Mouse (Mus musculus): ENCODE results near the gene Pdzd7. TPM values are rescaled to one million over a fixed set of nuclear protein-coding genes. Genes with fewer than 3 reads are reported as not detected.

Pdzd7 gene
- total and polyA plus RNA-seq, 3 experiments, result 0.17 to 0.20 TPM; not detected in 1

GRCm38 (mm10) chr19:45026958-45027670 is 18.4 kb downstream of the Pdzd7 start:
- H3K9ac ChIP-seq (ENCODE audit: insufficient read depth, low read depth), result no peak overlapping the region
- in situ Hi-C loops (cut with MboI; ENCODE audit: low pct_ligation_motif_present, low pct_unique_long_range_greater_than_20kb, low sequenced_read_pairs) (loop anchor here (25.0 kb wide), 1 partner anchor 440 kb away; no protein-coding TSS in a partner anchor), dilution Hi-C loops (cut with MboI; ENCODE audit: extremely low pct_ligation_motif_present, extremely low pct_unique_long_range_greater_than_20kb, low sequenced_read_pairs) (no loop called here)
- no peaks in the 10 kb centered on the region for H3K9me3 ChIP-seq (replicated peaks; ENCODE audit: low read length)
- H3K4me3 ChIP-seq (replicated peaks in 1 of 3; ENCODE audit: low read depth in 2 of 3, low read length in 2 of 3, poor library complexity in 1 of 3), result no peak overlapping the region
- H3K79me2 ChIP-seq (replicated peaks; ENCODE audit: control insufficient read depth, extremely low read depth, insufficient read depth, poor library complexity, severe bottlenecking), result no peaks in the 10 kb centered on the region
- peaks cover 8 to 15% of the 10 kb centered on the region in 2 experiments for H3K4me1 ChIP-seq (ENCODE audit: control insufficient read depth in 1 of 2, insufficient read depth in 2 of 2)
- H3K27me3 ChIP-seq (replicated peaks), result peaks cover 47% of the 10 kb centered on the region
- no peak overlapping the region for H3K27ac ChIP-seq (ENCODE audit: insufficient read depth, low read depth)
- TF ChIP-seq MYC (IDR thresholded peaks at IDR 0.05; ENCODE audit: low read depth, low read length), result no peak
- no peak for TF ChIP-seq JUN (IDR thresholded peaks at IDR 0.05; ENCODE audit: insufficient read depth, low read depth, low read length)
- no peak for TF ChIP-seq CTCF (conservative IDR thresholded peaks at IDR 0.05 in 1 of 2, IDR thresholded peaks at IDR 0.05 in 1 of 2; ENCODE audit: low read depth in 2 of 2, low read length in 2 of 2)
- no peak for TF ChIP-seq CHD1 (IDR thresholded peaks at IDR 0.05; ENCODE audit: low read depth, low read length)
- no peak for TF ChIP-seq UBTF (IDR thresholded peaks at IDR 0.05; ENCODE audit: low read depth, low read length)
- TF ChIP-seq ETS1 (conservative IDR thresholded peaks at IDR 0.05; ENCODE audit: low read depth, low read length), result no peak
- TF ChIP-seq ZNF384 (IDR thresholded peaks at IDR 0.05; ENCODE audit: low read depth, low read length), result no peak
- no peak for DNase-seq (ENCODE audit: extremely low read depth)
- H3K36me3 ChIP-seq (replicated peaks in 1 of 2; ENCODE audit: control insufficient read depth in 1 of 2, insufficient read depth in 1 of 2, low read length in 1 of 2), result peaks cover 0 to 28% of the 10 kb centered on the region in 2 experiments
- H3K4me2 ChIP-seq (ENCODE audit: insufficient read depth, low read depth, poor library complexity, severe bottlenecking), result no peak overlapping the region

- H3K4me2 ChIP-seq (ENCODE audit: insufficient read depth, low read depth, poor library complexity, severe bottlenecking), result no peak overlapping the region
- H3K27me3 ChIP-seq (replicated peaks), result peaks cover 50% of the 10 kb centered on the region
- no peak for TF ChIP-seq TBP (conservative IDR thresholded peaks at IDR 0.05; ENCODE audit: low read depth, low read length)
- no peak for TF ChIP-seq MEF2A (IDR thresholded peaks at IDR 0.05; ENCODE audit: borderline replicate concordance, low read depth, low read length)
- TF ChIP-seq USF2 (conservative IDR thresholded peaks at IDR 0.05; ENCODE audit: low read depth, low read length), result no peak
- no peak for TF ChIP-seq HCFC1 (IDR thresholded peaks at IDR 0.05; ENCODE audit: low read depth, low read length)
- no peak for TF ChIP-seq ETS1 (conservative IDR thresholded peaks at IDR 0.05; ENCODE audit: low read depth, low read length)
- no peak for TF ChIP-seq CHD2 (IDR thresholded peaks at IDR 0.05; ENCODE audit: low read length)
- no peak for TF ChIP-seq CTCF (conservative IDR thresholded peaks at IDR 0.05 in 1 of 2, IDR thresholded peaks at IDR 0.05 in 1 of 2; ENCODE audit: low read depth in 2 of 2, low read length in 2 of 2)
- in situ Hi-C loops (cut with MboI; ENCODE audit: low pct_ligation_motif_present, low pct_unique_long_range_greater_than_20kb, low sequenced_read_pairs) (loop anchor here (25.0 kb wide), 1 partner anchor 439 kb away; no protein-coding TSS in a partner anchor), dilution Hi-C loops (cut with MboI; ENCODE audit: extremely low pct_ligation_motif_present, extremely low pct_unique_long_range_greater_than_20kb, low sequenced_read_pairs) (no loop called here)
- no peak for DNase-seq (ENCODE audit: extremely low read depth)
- H3K79me2 ChIP-seq (replicated peaks; ENCODE audit: control insufficient read depth, extremely low read depth, insufficient read depth, poor library complexity, severe bottlenecking), result no peaks in the 10 kb centered on the region
- H3K9me3 ChIP-seq (replicated peaks; ENCODE audit: low read length), result no peaks in the 10 kb centered on the region
- peaks cover 9 to 10% of the 10 kb centered on the region in 2 experiments for H3K4me1 ChIP-seq (ENCODE audit: control insufficient read depth in 1 of 2, insufficient read depth in 2 of 2)
- no peak overlapping the region for H3K4me3 ChIP-seq (replicated peaks in 1 of 3; ENCODE audit: low read depth in 2 of 3, low read length in 2 of 3, poor library complexity in 1 of 3)
- H3K27ac ChIP-seq (ENCODE audit: insufficient read depth, low read depth), result no peak overlapping the region
- no peak overlapping the region for H3K9ac ChIP-seq (ENCODE audit: insufficient read depth, low read depth)
- H3K36me3 ChIP-seq (replicated peaks in 1 of 2; ENCODE audit: control insufficient read depth in 1 of 2, insufficient read depth in 1 of 2, low read length in 1 of 2), result peaks cover 0 to 28% of the 10 kb centered on the region in 2 experiments
Observed at GRCm38 (mm10) chr19:45025937-45026568, 19.5 kb downstream of the Pdzd7 start.
